Mouse (Mus musculus) bone marrow macrophage, adult 2 months (primary cell): ENCODE measurements around the gene Gstk1.

Experiments
- CTCF ChIP-seq: IDR thresholded peaks from 2 replicates; pipeline ENCODE4 v1.5.1; 2012; ENCODE audit warnings: low read depth, mild to moderate bottlenecking, low read length, moderate library complexity
- POLR2A ChIP-seq: IDR thresholded peaks from 2 replicates; pipeline ENCODE4 v1.6.1; 2012; ENCODE audit warnings: mild to moderate bottlenecking, low read depth, low read length, borderline replicate concordance

DNA sequence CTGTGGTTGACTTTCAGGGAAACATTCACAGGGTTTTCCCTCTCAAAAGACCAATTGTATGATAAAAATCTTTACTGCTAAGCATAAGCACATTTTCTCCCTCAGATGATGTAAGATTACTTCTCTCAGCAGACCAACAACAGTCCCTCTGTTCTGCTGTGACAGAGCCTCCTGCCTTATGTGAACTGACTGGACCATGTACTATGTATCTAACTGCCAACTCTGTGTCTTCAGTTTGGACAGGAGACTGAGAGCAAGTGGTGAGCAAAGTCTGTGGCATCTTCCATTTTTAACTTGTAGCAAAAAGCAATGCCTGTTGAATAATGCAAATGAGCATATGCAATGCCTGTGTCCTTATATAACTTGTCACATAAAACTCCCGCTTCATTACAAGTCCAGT lies 46.2 kb upstream of the Gstk1 start:
- TF ChIP-seq CTCF (no peak), POLR2A (no peak)
